Mouse (Mus musculus): ENCODE data around the gene Comt.

The Comt gene

DNA sequence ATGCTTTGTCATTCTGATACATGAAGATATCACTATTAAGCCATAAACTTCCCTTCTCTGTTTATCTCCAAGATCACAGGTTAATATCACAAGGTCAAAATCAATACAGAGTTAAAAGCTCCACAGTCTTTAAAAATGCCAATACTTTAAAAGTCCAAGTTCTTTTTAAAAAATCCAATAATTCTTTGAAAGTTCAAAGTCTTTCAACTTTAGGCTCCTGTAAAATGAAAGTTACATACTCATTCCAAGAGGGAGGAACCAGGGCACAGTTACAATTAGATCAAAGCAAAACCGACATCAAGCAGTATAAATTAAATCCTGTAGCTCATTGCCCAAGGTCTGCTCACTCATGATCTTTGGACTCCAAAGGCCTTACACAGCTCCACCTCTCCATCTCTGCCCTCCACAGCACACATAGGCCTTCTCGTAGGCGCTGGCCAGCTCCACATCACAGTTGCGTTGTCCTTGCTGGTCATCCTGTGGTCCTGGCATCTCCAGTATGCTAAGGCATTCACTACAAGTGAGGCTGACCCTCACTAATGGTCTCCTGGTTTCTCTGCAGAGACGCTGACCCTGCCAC lies 6.8 kb upstream of the Comt start:
- no peak for DNase-seq

DNA sequence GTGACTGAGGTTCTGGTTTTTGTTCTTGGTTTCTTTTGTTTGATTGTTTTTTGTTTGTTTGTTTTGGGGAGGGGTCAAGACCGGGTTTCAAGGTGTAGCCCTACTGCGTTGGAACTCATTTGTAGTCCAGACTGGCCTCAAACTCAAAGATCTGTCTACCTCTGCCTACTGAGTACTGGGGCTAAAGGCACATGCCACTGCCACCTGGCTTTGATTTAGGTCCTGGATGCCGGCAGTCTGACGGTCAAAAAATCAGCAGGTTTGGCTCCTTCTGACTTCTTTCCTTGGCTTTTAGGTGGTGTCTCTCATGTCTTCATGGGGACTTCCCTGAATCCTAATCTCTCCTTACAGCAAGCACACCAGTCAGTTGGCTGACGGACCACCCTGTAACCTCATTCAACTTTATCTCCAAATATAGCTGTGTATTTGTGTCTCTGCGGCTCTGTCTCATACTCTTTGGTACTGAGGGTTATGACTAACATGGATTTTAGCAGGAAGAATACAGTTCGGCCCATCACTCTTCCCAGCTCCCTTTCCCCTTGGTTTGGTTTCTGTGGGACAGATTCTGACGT lies 4.1 kb upstream of the Comt start:
- no peak for DNase-seq

DNA sequence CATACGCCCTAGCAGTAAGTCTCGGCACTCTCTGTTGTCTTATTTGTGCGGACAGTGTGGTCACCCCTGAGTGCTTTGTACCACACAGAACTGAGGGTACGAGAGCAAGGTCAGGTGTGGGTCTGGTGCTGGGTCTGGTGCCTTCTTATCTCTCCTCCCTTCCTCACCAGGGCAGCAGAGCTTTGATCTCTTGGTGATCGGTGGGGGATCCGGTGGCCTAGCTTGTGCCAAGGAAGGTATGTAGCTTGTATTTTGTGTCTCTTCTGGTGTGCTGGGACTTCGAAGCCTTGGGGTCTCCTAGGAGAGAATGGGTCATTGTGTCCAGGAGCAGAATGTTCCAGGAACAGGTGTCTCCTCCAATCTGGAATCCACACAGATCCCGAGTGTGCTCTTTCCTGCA lies 3.0 kb upstream of the Comt start:
- no peak for DNase-seq

DNA sequence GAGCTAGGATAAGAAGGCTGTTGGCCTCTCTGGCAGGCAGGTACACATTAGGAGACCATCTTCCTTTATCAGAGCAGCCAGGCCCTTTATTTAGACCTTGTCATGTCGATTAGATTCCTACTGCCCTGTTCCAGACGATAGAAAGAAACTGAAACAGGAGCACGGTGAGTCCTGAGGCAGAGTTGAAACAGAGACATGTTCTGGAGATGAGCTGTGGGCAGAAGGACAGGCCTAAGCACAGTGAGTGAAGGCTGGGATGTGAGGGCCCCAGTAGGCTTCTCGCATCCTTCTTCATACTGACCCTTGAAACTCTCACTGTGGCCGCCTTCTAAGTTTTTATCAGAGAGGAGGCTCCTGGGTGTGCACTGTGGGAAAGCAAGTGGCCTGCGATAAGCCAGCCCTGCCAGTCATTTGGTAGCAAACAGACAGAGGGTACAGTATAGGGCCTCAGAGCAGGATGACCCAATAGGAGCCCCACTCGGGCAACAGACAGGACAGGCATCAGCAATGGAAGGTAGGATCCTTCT lies 1.9 kb upstream of the Comt start:
- no peak for DNase-seq

DNA sequence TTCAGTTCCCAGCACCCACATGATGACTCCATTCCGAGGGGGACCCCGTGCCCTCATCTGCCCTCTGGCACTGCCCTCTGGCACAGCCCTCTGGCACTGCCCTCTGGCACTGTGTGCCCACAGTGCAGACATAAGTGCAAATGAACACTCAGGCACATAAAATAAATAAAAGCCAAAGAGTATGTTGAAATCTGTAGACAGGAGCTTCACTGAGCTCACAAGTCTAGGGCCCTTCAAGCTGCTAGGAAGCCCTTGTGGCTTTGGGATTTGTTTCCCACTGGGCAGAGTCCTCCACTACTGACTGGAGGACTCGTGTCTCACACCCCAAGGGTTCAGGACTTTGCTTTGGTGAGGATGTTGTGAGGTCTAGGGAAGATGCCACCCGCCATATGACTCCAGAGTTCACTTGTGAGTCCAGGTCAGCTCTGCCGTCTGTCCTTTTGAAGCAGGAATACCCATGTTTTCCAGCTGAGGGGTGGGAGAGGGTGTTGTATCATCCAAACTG lies 1.4 kb upstream of the Comt start:
- no peak for DNase-seq

DNA sequence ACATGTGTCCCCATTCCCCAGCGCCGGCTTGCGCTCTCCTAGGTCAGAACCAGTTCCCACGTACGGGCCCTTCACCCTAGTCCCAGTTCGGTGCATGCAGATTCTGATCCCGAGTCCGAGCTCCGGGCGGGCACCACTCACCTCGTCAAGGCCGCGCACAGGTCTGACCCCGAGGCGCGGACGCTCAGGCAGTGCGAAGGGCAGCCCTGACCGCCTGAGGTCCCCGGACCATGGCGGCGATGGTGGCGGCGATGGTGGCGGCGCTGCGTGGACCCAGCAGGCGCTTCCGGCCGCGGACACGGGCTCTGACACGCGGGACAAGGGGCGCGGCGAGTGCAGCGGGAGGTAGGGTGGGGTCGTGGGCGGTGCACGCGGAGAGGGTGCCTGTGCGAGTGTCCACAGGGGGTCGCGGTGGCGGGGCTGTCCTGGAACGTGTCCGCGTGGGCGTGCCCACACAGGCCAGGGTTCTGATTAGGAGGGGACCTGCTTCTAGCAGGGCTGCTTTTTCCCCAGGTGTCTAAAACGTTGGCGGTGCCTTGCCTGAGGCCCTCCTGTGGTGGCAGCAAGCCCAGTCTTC lies 349 bp downstream of the Comt start, which contains the start of gene Txnrd2:
Gene Txnrd2 (plus strand): TSS at position 170 of the 577 bp plus-strand sequence.
- peak; percentile 78 to 89 for DNase-seq

DNA sequence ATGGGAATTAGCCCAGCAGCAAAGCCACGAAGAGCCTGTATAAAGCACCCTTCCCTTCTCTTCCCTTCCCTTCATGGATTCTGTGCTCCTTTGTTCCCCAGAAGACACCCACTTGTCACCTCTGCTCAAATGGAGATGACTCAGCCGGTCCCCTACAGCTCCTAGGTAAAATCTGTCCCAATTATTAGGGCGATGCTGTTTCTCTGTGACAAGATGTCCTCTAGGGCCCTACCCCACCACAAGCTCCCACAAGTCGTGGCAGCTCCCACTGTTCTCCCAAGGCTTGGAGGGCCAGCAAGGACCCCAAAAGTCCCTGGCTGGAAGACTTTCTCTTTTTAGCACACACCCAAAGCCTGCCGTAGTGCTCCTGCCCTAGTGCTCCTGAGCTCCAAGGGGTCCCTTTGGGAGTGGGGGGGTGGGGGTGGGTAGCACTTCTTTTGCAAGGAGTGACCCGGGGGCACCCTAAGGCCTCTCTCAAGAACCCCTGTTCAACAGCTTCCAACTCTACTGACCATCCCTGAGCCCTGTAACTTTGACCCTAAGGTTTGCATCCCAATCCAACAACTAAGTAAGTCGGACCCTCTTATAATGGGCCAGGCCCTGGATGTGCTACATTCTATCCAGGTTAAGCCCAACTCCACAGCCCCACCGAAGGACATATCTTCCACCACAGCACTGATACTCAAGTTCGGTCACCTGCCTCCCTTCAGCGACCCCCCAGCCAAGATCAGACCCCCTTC lies 1.0 kb downstream of the Comt start:
- no peak for DNase-seq

DNA sequence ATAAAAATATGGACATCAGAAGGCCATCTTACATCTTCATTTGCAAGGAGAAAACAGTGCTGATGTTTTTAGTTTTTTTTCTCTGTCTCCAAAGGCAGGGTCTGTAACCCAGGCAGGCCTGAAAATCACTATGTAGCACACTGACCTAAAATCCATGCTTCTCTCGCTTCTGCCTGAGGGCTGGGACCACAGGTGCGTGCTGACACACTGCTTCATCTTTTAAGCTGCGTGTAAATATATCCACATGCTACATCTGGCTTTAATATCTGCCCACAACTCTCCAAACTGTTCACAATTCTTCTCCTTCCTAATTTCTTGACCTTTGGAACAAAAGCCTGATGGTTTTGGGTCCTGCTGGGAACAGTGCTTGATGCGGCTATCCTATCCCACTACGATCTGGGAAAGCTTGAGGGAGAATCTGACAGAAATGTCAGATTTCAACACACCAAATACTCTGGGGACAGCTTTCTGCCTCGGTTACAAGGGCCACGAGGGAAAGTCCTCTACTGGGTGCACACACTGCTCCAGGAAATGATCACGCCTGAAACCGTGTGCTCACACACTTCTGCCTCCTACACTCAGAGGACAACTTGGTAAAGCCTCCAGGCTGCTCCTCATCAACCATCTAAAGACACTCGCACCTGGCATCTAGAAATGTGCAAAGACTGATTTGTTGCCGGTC lies 2.1 kb downstream of the Comt start:
- no peak for DNase-seq

DNA sequence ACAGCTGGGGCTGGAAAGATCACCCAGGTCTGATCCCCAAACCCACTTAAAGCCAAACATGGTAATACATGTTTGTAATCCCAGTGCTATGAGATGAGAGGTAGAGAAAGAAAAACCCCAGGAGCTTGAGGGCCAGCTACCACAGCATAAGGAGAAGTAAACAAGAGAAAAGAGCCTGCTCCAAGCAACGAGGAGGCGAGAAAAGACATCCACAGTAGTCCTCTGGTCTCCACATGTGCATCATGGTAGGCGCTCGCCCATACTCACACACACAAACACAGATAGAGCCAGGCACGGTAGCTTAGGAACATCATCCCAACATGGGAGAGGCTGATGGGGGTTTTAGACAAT lies 2.8 kb downstream of the Comt start:
- DNase-seq: no peak

DNA sequence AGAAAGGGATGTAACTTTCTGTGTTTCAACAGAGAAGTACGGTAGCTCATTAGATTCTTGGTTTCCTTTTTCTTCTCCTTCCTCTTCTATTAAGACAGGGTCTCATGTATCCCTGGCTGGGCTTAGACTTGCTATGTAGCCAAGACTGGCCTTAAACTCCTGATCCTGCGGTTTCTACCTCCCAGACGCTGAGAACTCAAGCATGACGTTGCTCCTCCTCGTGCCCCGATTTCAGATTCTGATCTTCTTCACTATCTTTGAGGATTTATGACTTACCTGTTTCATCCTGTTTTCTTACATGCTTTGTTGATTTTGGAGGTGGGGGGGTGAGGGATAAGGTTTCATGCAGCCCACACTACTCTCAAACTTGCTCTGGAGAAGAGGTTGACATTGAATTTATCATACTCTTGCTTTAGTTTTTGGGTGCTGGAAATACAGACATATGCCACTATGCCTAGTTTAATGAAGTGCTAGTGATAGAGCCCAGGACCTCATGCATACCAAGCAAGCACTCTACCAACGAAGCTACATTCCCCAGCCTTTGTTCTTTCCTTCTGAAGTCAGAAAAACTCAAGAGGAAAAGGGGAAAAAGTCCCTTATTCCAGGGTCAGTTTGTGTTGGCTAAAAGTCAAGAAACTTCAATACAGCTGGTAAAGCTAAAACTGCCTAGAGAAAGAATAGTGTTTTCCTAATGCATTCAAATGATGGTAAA lies 3.3 kb downstream of the Comt start:
- peak in 1 of 2 experiments; percentile 40 for DNase-seq

DNA sequence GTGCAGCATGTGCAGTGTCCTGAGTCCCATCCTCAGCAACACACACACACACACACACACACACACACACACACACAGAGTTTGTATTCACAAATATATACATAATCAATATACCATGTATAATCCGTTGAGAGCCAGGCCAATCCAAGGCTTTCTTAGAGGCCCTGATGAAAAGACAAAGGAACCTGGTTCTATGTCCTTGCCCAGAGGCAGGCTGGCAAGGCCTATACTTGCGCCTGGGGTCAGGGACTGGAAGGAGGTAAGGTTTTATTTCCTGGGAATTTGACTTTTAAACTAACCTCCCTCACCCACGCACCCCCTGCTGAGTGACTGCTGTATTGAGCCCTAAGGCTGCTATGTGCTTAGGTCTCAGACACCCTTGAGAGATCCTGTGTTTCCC lies 6.1 kb downstream of the Comt start:
- no peak for DNase-seq

DNA sequence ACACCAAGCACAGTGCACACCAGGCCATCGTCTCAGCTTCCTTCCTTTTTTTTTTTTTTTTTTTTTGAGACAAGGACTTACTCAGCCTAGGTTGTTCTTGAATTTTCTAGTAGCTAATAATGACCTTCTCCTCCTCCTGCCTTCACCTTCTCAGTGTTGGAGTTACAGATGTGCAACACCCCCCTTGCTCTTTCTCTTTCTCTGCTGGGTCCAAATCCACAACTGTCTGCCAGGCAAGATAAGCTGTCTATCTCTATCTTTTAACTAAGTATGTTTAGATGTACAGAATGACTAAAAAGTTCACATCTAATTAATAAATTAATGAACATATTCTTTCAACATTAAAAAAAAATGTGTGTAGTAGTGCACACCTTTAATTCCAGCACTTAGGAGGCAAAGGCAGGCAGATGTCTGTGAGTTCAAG lies 7.0 kb downstream of the Comt start:
- no peak for DNase-seq

DNA sequence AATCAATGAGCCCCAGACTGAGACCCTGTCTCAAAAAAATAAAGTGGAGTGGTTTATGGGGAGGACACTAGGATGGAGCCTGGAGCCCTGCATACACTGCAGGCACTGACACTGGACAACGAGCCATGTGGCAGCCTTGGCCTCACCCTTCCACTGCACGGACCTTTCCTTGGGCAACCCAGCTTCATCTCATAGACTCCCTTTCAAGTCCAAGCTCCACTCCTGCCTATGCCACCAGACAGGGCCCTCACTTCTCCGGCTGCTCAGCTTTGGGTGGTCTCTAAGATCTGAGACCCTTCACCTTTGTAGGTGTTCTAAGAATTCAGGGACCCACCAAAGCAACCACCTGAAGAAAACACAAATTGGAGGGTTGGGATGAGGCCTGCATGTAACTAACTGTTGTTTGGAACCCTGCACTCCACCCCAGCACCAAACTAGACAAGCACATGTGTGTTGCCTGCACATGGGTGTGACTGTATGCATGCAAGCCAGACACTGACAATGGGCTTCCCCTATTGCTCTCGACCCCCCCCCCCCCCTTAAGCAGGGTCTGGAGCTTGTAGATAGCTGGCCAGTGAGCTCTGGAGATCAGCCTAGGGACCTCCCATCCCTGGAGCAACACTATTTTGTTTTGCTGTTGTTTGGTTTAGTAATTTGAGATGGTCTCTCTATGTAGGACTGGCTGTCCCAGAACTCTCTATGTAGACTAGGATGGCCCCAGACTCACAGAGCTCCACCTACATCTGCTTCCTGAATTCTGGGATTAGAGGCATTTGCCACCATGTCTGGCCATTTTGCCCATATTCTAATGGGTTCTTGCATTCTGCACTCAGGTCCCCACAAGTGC lies 7.7 kb downstream of the Comt start:
- DNase-seq: no peak

DNA sequence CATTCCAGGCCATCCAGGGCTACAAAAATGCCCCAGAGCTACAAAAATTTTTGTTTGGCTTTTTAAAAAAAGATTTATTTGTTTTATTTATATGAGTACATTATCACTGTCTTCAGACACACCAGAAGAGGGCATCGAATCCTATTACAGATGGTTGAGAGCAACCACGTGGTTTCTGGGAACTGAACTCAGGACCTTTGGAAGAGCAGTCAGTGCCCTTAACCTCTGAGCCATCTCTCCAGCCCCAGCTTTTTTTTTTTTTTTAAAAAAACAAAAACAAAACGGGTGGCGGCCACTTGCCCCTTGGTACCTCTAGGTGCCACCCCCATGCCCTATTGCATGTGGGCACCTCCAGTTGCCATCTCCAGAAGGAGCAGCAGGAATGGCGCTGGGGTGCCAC lies 9.2 kb downstream of the Comt start:
- no peak for DNase-seq

DNA sequence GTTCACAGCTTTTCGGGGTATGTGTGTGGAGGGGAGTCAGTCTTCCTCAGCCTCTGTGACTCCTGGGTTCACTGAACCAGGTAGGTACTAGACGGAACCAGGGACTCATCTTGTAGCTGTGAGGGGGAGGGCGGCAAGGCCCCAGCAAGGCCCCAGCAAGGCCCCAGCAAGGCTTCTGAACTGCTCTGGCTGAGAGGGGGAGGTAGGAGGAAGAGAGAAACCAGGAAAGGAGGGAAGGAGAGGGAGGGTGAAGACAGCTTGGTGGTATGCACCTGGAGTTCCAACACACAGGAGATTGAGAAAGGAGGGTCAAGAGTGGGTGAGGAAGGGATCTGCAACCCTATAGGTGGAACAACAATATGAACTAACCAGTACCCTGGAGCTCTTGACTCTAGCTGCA lies 9.8 kb downstream of the Comt start:
- no peak for DNase-seq

DNA sequence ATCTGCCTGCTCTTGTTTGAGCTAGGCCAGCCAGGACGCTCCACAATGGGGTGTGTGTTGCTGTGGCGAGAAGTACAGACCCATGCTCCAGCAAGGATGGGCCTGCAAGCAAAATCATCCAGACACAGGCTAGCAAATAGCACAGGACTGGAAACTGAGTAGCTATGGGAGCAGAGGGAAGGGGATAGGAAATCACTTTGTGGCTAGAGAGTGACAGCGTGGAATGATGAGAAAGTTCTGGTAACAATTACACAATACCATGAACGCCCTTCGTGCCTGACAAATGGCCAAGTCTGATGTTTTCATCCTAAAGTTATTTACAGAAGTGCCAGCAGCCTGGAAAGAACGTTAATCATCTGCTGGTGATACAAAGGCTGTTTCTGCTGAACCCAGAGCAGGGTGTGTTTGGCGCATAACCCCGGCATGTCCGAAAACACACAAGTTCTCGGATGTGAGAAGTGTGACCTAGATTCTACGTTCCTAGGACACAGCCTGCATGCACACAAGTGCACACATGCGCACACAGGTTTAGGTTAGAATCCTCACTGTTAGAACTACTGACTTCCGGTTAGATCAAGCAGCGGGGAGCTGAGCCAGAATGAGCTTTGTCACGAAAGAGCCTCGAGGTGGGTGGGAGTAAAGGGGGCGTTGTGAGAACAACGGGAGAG lies 10.4 kb downstream of the Comt start:
- peak; percentile 54 to 63 for DNase-seq

DNA sequence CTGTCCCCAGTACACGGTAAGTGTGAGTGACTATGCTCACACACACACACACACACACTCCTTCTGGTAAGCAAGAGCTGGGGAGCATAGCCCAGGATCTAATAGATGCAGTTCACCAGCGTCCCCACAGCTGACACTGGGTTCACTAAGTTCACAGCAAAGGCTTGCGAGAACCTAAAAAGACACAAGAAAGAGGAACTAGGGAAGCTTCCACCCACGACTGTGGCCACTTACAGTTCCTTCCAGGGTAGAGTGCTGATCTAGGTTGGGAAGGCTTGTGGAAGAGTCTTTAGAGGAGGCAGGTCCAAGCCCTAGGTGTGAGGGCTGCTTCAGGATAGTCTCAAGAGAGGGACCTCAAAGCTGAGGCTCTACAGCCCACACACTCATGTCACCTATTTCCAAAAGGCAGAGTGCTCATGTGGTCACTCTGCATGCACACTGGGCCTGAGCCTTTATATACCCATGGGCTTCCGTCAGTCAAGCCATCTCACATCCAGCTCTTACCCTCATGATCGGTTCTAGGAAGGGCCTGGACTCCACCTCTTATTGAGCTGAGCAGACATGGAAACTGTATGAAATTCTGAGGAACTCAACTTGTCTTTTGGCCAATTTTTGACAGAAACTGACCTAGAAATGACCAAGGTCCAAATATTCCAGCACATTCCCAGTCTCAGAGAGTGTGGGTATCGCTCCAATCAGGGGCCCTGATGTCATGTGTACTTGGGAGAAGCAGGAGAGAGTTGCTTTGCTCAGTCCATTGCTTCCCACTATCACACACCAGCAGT lies 13.4 kb downstream of the Comt start:
- DNase-seq: no peak

DNA sequence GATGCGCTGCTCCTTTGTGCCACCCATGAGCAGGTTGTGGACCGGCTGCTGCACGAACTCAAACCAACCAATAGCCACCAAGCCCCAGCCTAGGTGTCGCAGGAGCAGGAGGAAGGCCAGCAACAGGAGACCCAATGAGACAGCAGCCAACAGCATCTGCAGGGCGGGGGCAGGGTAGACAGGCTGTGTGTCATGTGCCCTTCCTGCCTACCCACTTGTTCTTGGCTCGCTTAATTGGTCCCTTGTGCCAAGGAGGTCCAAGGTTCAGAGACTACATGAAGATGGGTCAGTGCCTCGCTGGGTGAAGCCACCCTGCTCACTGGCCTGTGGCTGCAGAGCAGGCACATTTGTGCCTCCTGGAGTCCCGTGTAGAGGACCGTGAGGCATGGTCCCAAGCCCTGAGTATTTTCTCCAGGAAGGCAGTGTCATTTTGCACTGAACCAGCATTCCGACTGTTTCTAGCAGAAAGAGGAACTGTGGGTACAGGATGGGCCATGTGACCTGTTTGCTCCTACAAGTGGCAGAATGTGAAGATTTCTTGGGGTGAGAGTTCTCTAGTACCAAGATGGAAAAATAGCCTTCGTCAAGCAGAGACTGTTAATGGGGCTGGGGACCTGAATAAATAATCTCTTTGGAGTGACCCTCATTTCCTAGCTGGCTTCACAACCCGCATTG lies 14.7 kb downstream of the Comt start:
- DNase-seq: peak; percentile 86 to 95

DNA sequence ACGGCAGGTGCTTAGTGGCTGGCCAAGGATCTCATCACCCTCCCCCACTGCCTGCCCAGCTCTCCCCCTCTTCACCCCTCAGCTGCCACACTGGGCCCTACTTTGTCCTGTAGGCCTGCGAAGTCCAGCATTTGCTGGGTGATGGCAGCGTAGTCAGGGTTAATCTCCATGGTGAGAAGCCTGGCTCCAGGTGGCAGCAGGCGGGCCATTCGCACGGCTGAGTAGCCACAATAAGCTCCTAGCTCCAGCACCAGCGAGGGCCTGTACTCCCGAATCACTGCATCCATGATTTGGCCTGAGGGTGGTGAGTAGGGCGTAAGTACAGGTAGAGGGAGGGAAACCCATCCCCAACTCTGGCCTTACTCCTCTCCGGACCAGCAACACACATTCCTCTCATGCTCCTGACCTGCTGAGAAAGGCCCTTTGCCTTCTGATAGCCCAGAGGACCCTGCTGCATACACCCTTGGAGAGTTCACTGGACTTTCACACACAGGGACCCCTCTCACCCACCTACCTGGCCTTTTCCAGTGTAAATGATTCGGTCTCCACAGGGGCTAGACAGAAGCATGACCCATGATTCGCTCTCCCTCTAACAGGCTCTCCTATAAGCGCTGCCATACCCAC lies 15.5 kb downstream of the Comt start:
- peak; percentile 72 to 90 for DNase-seq
